1 mouse cellular context compared by ENCODE assay signal in the genomic region with DNA sequence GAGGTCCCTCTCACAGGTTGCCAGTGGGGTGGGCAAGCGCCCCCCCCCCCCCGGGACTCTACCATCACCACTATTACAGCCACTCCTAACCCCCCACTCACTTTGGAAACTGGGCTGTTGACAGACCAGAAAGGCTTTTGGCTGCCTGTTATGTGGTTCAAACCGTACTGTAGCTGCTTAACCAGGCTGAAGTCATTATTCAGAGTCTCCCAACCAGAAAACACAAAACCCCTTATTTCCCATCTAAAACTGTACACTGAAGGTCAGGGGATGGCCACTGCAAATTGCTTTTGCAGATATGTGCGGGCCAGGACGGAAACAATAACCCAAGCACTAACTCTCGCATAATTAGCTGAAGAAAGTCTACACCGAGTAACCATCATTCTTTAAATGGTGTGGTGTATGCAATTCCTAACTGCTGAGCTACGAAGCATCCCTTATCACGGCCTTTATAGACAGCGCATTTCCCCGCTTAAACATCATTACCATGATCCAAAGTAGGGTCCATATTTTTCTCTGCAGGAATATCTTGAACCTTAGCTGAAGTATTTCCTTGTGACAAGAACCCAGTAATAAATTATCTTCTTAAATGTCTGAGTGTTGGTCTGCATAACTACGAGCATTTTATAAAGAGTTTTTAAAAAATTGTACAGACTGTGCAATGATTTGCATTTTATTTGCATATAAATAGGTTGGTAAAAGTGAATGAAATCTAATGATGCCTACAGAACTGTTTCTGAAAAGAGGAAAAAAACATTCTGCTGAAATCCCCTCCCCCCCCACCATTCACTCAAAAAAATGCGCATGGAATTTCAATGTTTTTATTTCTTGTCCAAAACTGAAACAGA.
TF ChIP-seq lines count a peak whose summit lies in the region.

No protein-coding gene starts in this region.

TF ChIP-seq in CH12.LX, 34 proteins besides CTCF, POLR2A, EP300 and RAD21:
- no peak for TF ChIP-seq SIN3A (IDR thresholded peaks at IDR 0.05; ENCODE audit: low read length)
- peak; percentile 25; the same call in 1 of the 2 replicates for TF ChIP-seq MEF2A (IDR thresholded peaks at IDR 0.05; ENCODE audit: borderline replicate concordance, low read depth, low read length)
- TF ChIP-seq USF2 (conservative IDR thresholded peaks at IDR 0.05; ENCODE audit: low read depth, low read length), result no peak
- TF ChIP-seq ZMIZ1 (IDR thresholded peaks at IDR 0.05; ENCODE audit: low read depth, low read length), result no peak
